Mouse (Mus musculus) midbrain, embryonic 16.5 days (tissue): Measurements from ENCODE around the gene Pilra. TPM values are rescaled to one million over a fixed set of nuclear protein-coding genes. Genes with fewer than 3 reads are reported as not detected.
A peak's percentile ranks its signal among the peaks of the same experiment; 100 is the strongest.

Experiments
- ATAC-seq: fragments of 200-750 bp; cut with Nextera tagmentation; 2 replicates; pipeline ENCODE4 v1.8.0; 2017; ENCODE audit warnings: moderate TSS enrichment
- H3K27ac ChIP-seq: fragments of 300-500 bp; sonication (generic); 2 replicates; pipeline ENCODE4 v1.5.1; 2014; ENCODE audit warnings: mild to moderate bottlenecking, low read length, mixed read lengths
- H3K27me3 ChIP-seq: fragments of 300-500 bp; sonication (generic); 2 replicates; pipeline ENCODE4 v1.6.1; 2014; ENCODE audit warnings: low read depth, low read length, mixed read lengths; ENCODE audit not compliant: control insufficient read depth, insufficient read depth
- H3K36me3 ChIP-seq: fragments of 300-500 bp; sonication (generic); 2 replicates; pipeline ENCODE4 v1.6.1; 2014; ENCODE audit warnings: mild to moderate bottlenecking, low read length, moderate library complexity, mixed read lengths; ENCODE audit not compliant: control insufficient read depth, insufficient read depth
- H3K4me1 ChIP-seq: fragments of 300-500 bp; sonication (generic); 2 replicates; pipeline ENCODE4 v1.6.1; 2014; ENCODE audit warnings: mild to moderate bottlenecking, low read length, mixed read lengths; ENCODE audit not compliant: control insufficient read depth, insufficient read depth
- H3K4me2 ChIP-seq: fragments of 300-500 bp; sonication (generic); 2 replicates; pipeline ENCODE4 v1.6.1; 2014; ENCODE audit warnings: mild to moderate bottlenecking, low read length, mixed read lengths
- H3K4me3 ChIP-seq: fragments of 300-500 bp; sonication (generic); 2 replicates; pipeline ENCODE4 v1.5.1; 2014; ENCODE audit warnings: low read depth, mild to moderate bottlenecking, low read length, moderate library complexity, mixed read lengths
- H3K9ac ChIP-seq: fragments of 300-500 bp; sonication (generic); 2 replicates; pipeline ENCODE4 v1.6.1; 2014; ENCODE audit warnings: low read depth, low read length, mixed read lengths
- H3K9me3 ChIP-seq: fragments of 300-500 bp; sonication (generic); replicated peaks from 2 replicates; pipeline ENCODE4 v1.6.1; 2014; ENCODE audit warnings: mild to moderate bottlenecking, low read length, mixed read lengths; ENCODE audit not compliant: control insufficient read depth, poor library complexity, severe bottlenecking
- WGBS: fragments of 180-500 bp; shearing (Covaris S2); extraction: QIAGEN DNeasy Blood & Tissue Kit; methylation state at CpG from one replicate; pipeline ENCODE4 v1.1.7; 2014; 5-methylcytosine and 5-hydroxymethylcytosine counted together
- polyA plus RNA-seq: library from polyadenylated mRNA; unstranded; fragments of >200 nt; fragmentation: Nextera tagmentation; extraction: Ambion mirVana; gene quantifications from 2 replicates; pipeline ENCODE4 v1.2.1, GENCODE M21; 2015

The Pilra gene
- polyA plus RNA-seq, 1 experiment from 2014 or later: 0.48 TPM

DNA sequence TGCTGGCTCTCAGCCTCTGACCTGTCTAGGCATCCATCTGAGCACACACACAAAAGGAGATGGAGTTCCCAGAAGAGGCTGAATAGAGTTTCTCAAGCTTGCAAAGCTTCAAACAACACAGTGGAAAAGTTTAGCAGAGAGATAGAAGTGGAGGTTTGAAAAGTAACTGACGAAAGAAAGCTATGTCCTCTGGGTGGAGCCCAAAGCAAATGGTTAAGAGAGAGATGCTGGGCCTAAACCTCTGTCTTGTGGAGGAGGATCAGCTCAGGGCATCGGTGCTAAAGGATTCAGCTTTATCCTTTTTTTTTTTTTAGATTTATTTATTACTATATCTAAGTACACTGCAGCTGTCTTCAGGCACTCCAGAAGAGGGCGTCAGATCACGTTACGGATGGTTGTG lies 27.8 kb downstream of the Pilra start:
- 88% methylated on average over 5 of the region's 5 CpGs for WGBS
- Histone ChIP-seq H3K4me2 (no peak overlapping the region), H3K9ac (no peak overlapping the region), H3K36me3 (no peaks in the 10 kb centered on the region), H3K27me3 (no peaks in the 10 kb centered on the region), H3K4me3 (no peak overlapping the region), H3K27ac (no peak overlapping the region), H3K9me3 (no peaks in the 10 kb centered on the region), H3K4me1 (no peaks in the 10 kb centered on the region)
- no peak for ATAC-seq

DNA sequence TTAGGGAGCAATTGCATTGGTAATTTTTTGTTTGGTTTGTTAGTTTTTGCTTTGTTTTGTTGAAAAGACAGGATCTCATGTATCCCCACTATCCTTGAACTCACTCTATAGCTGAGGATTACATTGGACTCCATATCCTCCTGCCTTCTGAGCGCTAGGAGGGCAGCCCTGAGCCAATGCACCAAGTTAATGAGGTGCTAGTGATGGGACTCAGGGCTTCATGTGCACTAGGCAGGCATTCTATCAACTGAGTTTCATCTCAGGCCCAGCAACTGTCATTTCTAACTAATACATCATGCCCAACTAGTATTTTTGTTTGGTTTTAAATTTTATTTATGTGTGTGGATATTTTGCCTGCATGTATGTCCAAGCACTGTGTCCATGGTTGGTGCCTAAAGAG lies 29.9 kb downstream of the Pilra start:
- no peak overlapping the region for H3K4me2 ChIP-seq
- no peaks in the 10 kb centered on the region for H3K4me1 ChIP-seq
- no peak overlapping the region for H3K4me3 ChIP-seq
- no peak overlapping the region for H3K27ac ChIP-seq
- H3K36me3 ChIP-seq: no peaks in the 10 kb centered on the region
- WGBS: 70% methylated on average over 1 of the region's 1 CpGs
- ATAC-seq: no peak
- no peaks in the 10 kb centered on the region for H3K27me3 ChIP-seq
- no peak overlapping the region for H3K9ac ChIP-seq
- H3K9me3 ChIP-seq: no peaks in the 10 kb centered on the region

GRCm38 (mm10) chr5:137800917-137801316 lies 35.2 kb downstream of the Pilra start:
- Histone ChIP-seq H3K4me3 (no peak overlapping the region), H3K27me3 (no peaks in the 10 kb centered on the region), H3K27ac (no peak overlapping the region), H3K4me2 (no peak overlapping the region), H3K36me3 (no peaks in the 10 kb centered on the region), H3K9ac (no peak overlapping the region), H3K9me3 (no peaks in the 10 kb centered on the region), H3K4me1 (no peaks in the 10 kb centered on the region)
- 89% methylated on average over 3 of the region's 3 CpGs for WGBS
- no peak for ATAC-seq

- Histone ChIP-seq H3K27me3 (no peaks in the 10 kb centered on the region), H3K9ac (no peak overlapping the region), H3K27ac (no peak overlapping the region), H3K36me3 (no peaks in the 10 kb centered on the region), H3K9me3 (no peaks in the 10 kb centered on the region), H3K4me3 (no peak overlapping the region), H3K4me1 (no peaks in the 10 kb centered on the region), H3K4me2 (no peak overlapping the region)
- WGBS: 77% methylated on average over 3 of the region's 3 CpGs
- ATAC-seq: no peak
Observed at GRCm38 (mm10) chr5:137796606-137797005, 39.5 kb downstream of the Pilra start.

DNA sequence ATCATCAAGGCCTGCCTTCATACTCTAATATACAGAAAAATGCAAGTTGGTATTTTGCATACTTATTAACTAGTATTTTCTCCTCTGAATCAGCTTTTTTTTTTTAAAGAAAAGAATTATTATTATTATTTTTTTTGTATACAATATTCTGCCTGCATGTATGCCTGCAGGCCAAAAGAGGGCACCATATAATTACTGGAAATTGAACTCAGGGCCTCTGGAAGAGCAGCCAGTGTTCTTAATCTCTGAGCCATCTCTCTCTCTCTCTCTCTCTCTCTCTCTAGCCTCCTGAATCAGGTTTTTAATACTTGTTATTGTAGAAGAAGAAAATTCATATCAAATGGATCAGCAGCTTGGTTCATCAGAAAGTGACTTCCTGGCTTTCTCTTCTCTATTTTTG lies 44.5 kb downstream of the Pilra start:
- no peak overlapping the region for H3K9ac ChIP-seq
- H3K9me3 ChIP-seq: no peaks in the 10 kb centered on the region
- H3K4me1 ChIP-seq: peaks cover 6% of the 10 kb centered on the region
- H3K27ac ChIP-seq: no peak overlapping the region
- H3K36me3 ChIP-seq: no peaks in the 10 kb centered on the region
- no peak for ATAC-seq
- no peak overlapping the region for H3K4me3 ChIP-seq
- no peaks in the 10 kb centered on the region for H3K27me3 ChIP-seq
- H3K4me2 ChIP-seq: no peak overlapping the region

GRCm38 (mm10) chr5:137788946-137789531 lies 47.0 kb downstream of the Pilra start:
- Histone ChIP-seq H3K27ac (no peak overlapping the region), H3K4me2 (no peak overlapping the region)
- 95% methylated on average over 2 of the region's 2 CpGs for WGBS

GRCm38 (mm10) chr5:137788171-137788570 lies 47.9 kb downstream of the Pilra start:
- H3K4me2 ChIP-seq: peak overlapping the region; percentile 70
- no peaks in the 10 kb centered on the region for H3K9me3 ChIP-seq
- no peaks in the 10 kb centered on the region for H3K27me3 ChIP-seq
- 74% methylated on average over 24 of the region's 24 CpGs for WGBS
- ATAC-seq: no peak
- peak overlapping the region; percentile 79 for H3K4me3 ChIP-seq
- no peak overlapping the region for H3K27ac ChIP-seq
- H3K9ac ChIP-seq: no peak overlapping the region
- H3K36me3 ChIP-seq: 0 out of 2 replicates have a peak, but pooled peaks cover 2% of the 10 kb centered on the region
- peaks cover 28% of the 10 kb centered on the region for H3K4me1 ChIP-seq

More at GRCm38 (mm10) chr5:137788946-137789531, 47.0 kb downstream of the Pilra start:
- peaks cover 19% of the 10 kb centered on the region for H3K4me1 ChIP-seq
- H3K27me3 ChIP-seq: no peaks in the 10 kb centered on the region
- ATAC-seq: no peak
- H3K36me3 ChIP-seq: 0 out of 2 replicates have a peak, but pooled peaks cover under 1% of the 10 kb centered on the region
- no peak overlapping the region for H3K4me3 ChIP-seq
- no peak overlapping the region for H3K9ac ChIP-seq
- H3K9me3 ChIP-seq: no peaks in the 10 kb centered on the region

- H3K9ac ChIP-seq: peak within 1 kb of the TSS; percentile 70
- ATAC-seq: peak; percentile 82
- H3K27me3 ChIP-seq: no peaks in the 10 kb centered on the region
- peak within 1 kb of the TSS; percentile 96 for H3K27ac ChIP-seq
- peaks cover 33% of the 10 kb centered on the region for H3K4me1 ChIP-seq
- H3K4me2 ChIP-seq: peak within 1 kb of the TSS; percentile 70
- H3K36me3 ChIP-seq: peaks cover 9% of the 10 kb centered on the region
- peak within 1 kb of the TSS; percentile 79 for H3K4me3 ChIP-seq
- no peaks in the 10 kb centered on the region for H3K9me3 ChIP-seq
- under 1% methylated on average over 48 of the region's 48 CpGs for WGBS
Observed at GRCm38 (mm10) chr5:137787151-137787928, 48.7 kb downstream of the Pilra start, which contains the start of the genes Mepce and Zcwpw1. TSS of gene Mepce (minus strand) at chr5:137787655. TSS of gene Zcwpw1 (plus strand) at chr5:137787798.
